Mouse (Mus musculus): ENCODE measurements around the gene Rasgrp1.

DNA sequence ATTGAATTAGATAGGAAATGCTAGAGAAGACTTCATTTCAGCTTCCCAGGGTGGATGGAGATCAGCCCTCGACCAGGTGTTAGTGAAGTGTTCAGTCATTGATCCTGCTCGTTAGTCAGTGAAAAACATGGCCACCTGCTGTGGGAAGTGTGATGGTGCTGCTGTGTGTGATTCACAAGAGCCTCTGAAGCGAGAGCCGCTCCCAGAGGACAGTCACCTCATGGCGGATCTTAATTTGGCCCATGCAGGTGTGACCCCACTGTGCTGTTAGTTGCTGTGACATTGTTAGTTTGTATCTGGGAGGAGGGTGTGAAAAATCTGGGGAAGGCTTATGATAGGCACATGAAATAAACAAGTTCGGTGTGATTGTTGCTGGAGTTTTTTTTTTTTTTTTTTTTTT, 7.3 kb upstream of the Rasgrp1 start:
- TF ChIP-seq CTCF (IDR thresholded peaks at IDR 0.05; ENCODE audit: low read depth), result no peak
- TF ChIP-seq EP300 (IDR thresholded peaks at IDR 0.05; ENCODE audit: low read depth), result no peak
